Mouse (Mus musculus): ENCODE data around the gene Cldn16.

GRCm38 (mm10) chr16:26447594-26447993 is 15.3 kb upstream of the Cldn16 start:
- no peak for TF ChIP-seq CTCF (IDR thresholded peaks at IDR 0.05; ENCODE audit: low read depth, low read length)
- no peak for TF ChIP-seq EP300 (IDR thresholded peaks at IDR 0.05; ENCODE audit: insufficient read depth, low read depth, low read length)
- TF ChIP-seq POLR2A (IDR thresholded peaks at IDR 0.05; ENCODE audit: insufficient read depth, low read length), result no peak

Data from ES-Bruce4 (cell line).